Mouse (Mus musculus) bone marrow, adult 2 months (tissue): Measurements from ENCODE around the gene Erbb4. TPM values are rescaled to one million over a fixed set of nuclear protein-coding genes. Genes with fewer than 3 reads are reported as not detected.

Source experiments
- H3K27ac ChIP-seq: fragments of 200-500 bp; 2 replicates; pipeline ENCODE4 v1.5.1; 2012; ENCODE audit warnings: low read depth, mild to moderate bottlenecking, control low read depth, inconsistent platforms, low read length; ENCODE audit not compliant: control insufficient read depth, poor library complexity, insufficient read depth
- H3K4me1 ChIP-seq: fragments of 200-500 bp; 2 replicates; pipeline ENCODE4 v1.6.1; 2011; ENCODE audit warnings: low read length; ENCODE audit not compliant: control insufficient read depth, insufficient read depth
- H3K4me3 ChIP-seq: fragments of 200-500 bp; replicated peaks from 2 replicates; pipeline ENCODE3; 2011; ENCODE audit warnings: mild to moderate bottlenecking, low read depth, low read length, control low read depth; ENCODE audit not compliant: control insufficient read depth
- CTCF ChIP-seq: fragments of 200-500 bp; IDR thresholded peaks from 2 replicates; pipeline ENCODE4 v1.5.1; 2011; ENCODE audit warnings: low read length, control low read depth; ENCODE audit not compliant: control insufficient read depth, insufficient read depth
- POLR2A ChIP-seq: fragments of 200-500 bp; IDR thresholded peaks from 2 replicates; pipeline ENCODE4 v1.6.1; 2011; ENCODE audit warnings: low read depth, mild to moderate bottlenecking, control low read depth, low read length, borderline replicate concordance; ENCODE audit not compliant: control insufficient read depth
- WGBS: fragments of 180-500 bp; shearing (Covaris S2); methylation state at CpG from one replicate; pipeline ENCODE4 v1.1.7; 2018; 5-methylcytosine and 5-hydroxymethylcytosine counted together
- polyA plus RNA-seq: library from polyadenylated mRNA; stranded (reverse); fragments of >200 nt; gene quantifications from 2 replicates; pipeline ENCODE4 v1.2.4, GENCODE M21; 2011; ENCODE audit warnings: low replicate concordance; ENCODE audit not compliant: missing spikeins, insufficient read depth, insufficient read length

The Erbb4 gene
- polyA plus RNA-seq, 1 experiment = not detected

DNA sequence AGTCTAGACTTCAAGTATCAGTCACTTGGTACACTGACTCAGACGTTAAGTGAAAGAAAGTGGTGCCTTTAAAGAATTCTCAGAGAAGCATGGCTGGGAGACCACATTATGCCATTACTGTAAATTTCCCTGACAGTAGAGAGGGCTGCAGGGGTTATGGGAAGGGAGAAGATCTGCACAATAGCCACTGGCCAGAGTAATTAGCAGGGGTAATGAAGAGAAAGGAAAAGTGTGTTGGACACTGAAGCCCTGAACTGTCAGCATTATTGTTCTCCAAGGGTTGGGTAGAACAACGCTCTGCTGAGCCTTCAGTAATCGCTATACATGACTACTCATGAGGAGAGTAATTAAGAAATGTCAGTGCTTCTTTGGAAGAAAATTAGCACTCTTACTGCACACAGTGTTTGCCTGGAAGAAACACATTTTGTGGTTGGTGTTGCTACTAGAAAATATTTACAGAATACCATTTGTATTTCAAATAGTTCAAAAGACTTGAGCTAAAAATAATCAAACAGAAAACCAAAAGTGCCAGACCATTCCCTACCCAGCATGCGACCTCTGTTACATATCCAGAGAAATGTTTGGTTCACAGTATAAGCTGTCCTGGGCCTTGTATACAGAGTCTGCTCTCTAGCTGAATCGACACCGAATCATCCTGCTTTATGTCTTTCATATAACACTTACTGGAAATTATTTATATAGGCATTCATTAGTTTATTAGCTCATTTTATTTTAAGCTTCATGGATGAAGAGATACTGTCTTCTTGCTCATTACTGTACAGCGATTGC is 965.1 kb downstream of the Erbb4 start:
- TF ChIP-seq POLR2A = no peak
- TF ChIP-seq CTCF = no peak
- H3K27ac ChIP-seq = no peak overlapping the region
- WGBS = 73% methylated on average over 7 of the region's 7 CpGs
- no peaks in the 10 kb centered on the region for H3K4me1 ChIP-seq
- H3K4me3 ChIP-seq = no peak overlapping the region

- H3K4me3 ChIP-seq = no peak overlapping the region
- TF ChIP-seq POLR2A (no peak), CTCF (no peak)
- no peaks in the 10 kb centered on the region for H3K4me1 ChIP-seq
- no peak overlapping the region for H3K27ac ChIP-seq
Observed at GRCm38 (mm10) chr1:68134943-68135342, 972.9 kb downstream of the Erbb4 start.

GRCm38 (mm10) chr1:68134450-68134849 is 973.4 kb downstream of the Erbb4 start:
- no peak overlapping the region for H3K4me3 ChIP-seq
- no peak overlapping the region for H3K27ac ChIP-seq
- no peak for TF ChIP-seq CTCF
- TF ChIP-seq POLR2A = no peak
- WGBS = 65% methylated on average over 2 of the region's 2 CpGs
- no peaks in the 10 kb centered on the region for H3K4me1 ChIP-seq

- TF ChIP-seq CTCF = no peak
- TF ChIP-seq POLR2A = no peak
- Histone ChIP-seq H3K4me1 (no peaks in the 10 kb centered on the region), H3K27ac (no peak overlapping the region), H3K4me3 (no peak overlapping the region)
- 77% methylated on average over 2 of the region's 2 CpGs for WGBS
Observed at GRCm38 (mm10) chr1:68123541-68123940, 984.3 kb downstream of the Erbb4 start.

DNA sequence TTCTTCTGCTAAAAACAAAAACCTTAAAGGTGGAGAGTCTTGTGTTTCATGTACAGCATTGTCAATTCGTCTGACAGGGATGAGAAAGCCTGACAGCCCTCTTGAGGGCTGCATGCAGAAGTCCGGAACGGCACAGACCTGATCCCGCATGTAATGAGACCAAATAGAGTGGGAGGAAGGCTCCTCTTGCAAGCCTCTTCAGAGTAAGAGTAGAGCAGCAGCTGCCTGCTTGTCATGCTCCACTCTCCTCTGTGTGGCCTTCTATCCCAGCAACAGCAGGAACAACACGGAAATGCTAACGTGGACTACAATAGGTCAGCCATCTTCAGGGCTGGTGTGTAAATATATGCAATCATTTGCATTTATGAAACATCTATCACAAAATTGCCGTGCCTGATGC is 987.5 kb downstream of the Erbb4 start:
- TF ChIP-seq POLR2A = no peak
- no peak for TF ChIP-seq CTCF
- Histone ChIP-seq H3K27ac (no peak overlapping the region), H3K4me3 (no peak overlapping the region), H3K4me1 (no peaks in the 10 kb centered on the region)
- 73% methylated on average over 7 of the region's 7 CpGs for WGBS

- WGBS = 71% methylated on average over 5 of the region's 5 CpGs
- no peak overlapping the region for H3K4me3 ChIP-seq
- TF ChIP-seq CTCF (no peak), POLR2A (no peak)
- no peaks in the 10 kb centered on the region for H3K4me1 ChIP-seq
- no peak overlapping the region for H3K27ac ChIP-seq
Observed at GRCm38 (mm10) chr1:68115721-68116120, 992.1 kb downstream of the Erbb4 start.

- TF ChIP-seq CTCF (no peak), POLR2A (no peak)
- Histone ChIP-seq H3K4me3 (no peak overlapping the region), H3K27ac (no peak overlapping the region), H3K4me1 (no peaks in the 10 kb centered on the region)
- 63% methylated on average over 3 of the region's 3 CpGs for WGBS
Observed at GRCm38 (mm10) chr1:68106543-68106860, 1001.4 kb downstream of the Erbb4 start.

DNA sequence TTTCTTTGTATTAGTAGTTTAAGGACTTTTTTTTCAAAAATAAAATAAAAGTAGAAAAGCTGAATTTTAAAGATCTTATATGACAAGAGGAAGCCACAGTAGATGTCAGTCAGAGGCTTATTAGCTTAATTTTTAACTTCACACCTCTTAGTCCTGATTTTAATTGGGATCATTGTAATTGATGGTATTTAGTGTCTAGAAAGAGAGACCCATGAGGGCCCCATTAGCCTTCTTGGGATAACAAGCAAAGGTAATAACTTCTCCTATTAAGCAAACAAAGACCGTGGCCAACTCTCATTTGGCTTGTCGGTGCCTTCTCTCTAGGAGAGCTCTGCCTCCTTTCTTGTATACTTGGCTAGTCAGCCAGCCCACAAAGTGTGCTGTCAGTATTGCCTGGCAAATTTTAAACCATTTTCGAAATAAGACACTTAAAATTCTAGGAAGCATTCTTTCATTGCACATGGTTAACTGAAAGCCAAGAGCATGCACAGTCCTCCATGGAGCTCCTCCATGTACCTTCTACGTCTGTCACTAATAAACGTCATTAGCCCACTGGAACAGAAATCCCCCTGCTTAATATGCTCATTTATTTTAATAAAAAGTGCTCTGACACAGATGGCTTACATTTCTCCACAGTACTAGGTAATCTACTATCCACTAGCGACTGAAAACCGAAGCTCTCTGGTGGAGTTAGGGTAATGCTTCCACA is 1001.9 kb downstream of the Erbb4 start:
- TF ChIP-seq POLR2A (no peak), CTCF (no peak)
- 72% methylated on average over 7 of the region's 7 CpGs for WGBS
- no peak overlapping the region for H3K4me3 ChIP-seq
- H3K27ac ChIP-seq = no peak overlapping the region
- no peaks in the 10 kb centered on the region for H3K4me1 ChIP-seq
